Mouse (Mus musculus) embryonic fibroblast, embryonic 13.5 days (primary cell): ENCODE data around the gene Tm9sf4.

Experiments
- CTCF ChIP-seq: IDR thresholded peaks from 2 replicates; pipeline ENCODE4 v1.5.1; 2011; ENCODE audit warnings: mild to moderate bottlenecking, control low read depth, low read length, moderate library complexity, borderline replicate concordance; ENCODE audit not compliant: insufficient read depth
- POLR2A ChIP-seq: IDR thresholded peaks from 2 replicates; pipeline ENCODE4 v1.6.1; 2011; ENCODE audit warnings: low read depth, mild to moderate bottlenecking, control low read depth, low read length, moderate library complexity

DNA sequence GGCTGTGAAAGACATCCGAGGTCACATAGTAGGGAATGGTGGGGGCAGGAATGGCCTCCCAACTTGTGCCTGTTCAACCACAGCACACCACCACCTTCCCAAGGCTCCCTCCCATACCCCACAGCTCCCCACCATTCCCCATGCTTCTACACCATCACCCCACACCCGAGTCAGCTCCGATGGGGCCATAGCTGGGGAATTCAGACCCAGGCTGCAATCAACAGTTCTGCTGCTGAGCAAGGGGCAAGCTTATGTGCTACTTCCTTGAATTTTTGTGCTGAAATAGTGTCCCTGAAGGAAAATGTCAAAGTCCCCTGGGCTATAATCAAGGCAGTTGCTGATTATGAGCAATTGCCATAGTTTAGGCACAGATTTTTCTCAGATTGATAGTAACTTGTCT lies 57.4 kb downstream of the Tm9sf4 start:
- no peak for TF ChIP-seq CTCF
- no peak for TF ChIP-seq POLR2A
